Comparison of ENCODE assay signal across 30 mouse cellular contexts in genomic region chr7:81556839-81557238, GRCm38 (mm10). TPM values are rescaled to one million over a fixed set of nuclear protein-coding genes. Genes with fewer than 3 reads are reported as not detected.
"Had no signal": no experiment of that assay in that cellular context is flagged by ENCODE, and none has a peak within 500 bp of the region (broad histone marks: within the 10 kb centered on the region; RNA-seq: fewer than 3 reads in every experiment).

No protein-coding gene starts in this region.

- H3K4me2 ChIP-seq: limb, embryonic 12.5 days; limb, embryonic 15.5 days; liver, embryonic 11.5 days; midbrain, embryonic 12.5 days; midbrain, embryonic 15.5 days; neural tube, embryonic 13.5 days; stomach, embryonic 15.5 days had no signal

- H3K9ac ChIP-seq: limb, embryonic 12.5 days; limb, embryonic 15.5 days; liver, embryonic 14.5 days; liver, postnatal 0 days; midbrain, embryonic 12.5 days; midbrain, embryonic 15.5 days; neural tube, embryonic 13.5 days; stomach, embryonic 15.5 days had no signal

- H3K4me1 ChIP-seq: limb, embryonic 12.5 days; limb, embryonic 15.5 days; stomach, embryonic 15.5 days had no signal

- H3K36me3 ChIP-seq: limb, embryonic 12.5 days; limb, embryonic 15.5 days; midbrain, embryonic 12.5 days; midbrain, embryonic 15.5 days; neural tube, embryonic 13.5 days; stomach, embryonic 15.5 days had no signal

- DNase-seq: kidney, adult 18-20 months; kidney, adult 9 months; kidney, postnatal 14 days; kidney, postnatal 4 days; left cerebral cortex, postnatal 4 days; liver, postnatal 0 days; retina, postnatal 1 day; right cerebral cortex, postnatal 25 days; spleen, adult 18-20 months; thymus, postnatal 25 days had no signal

- H3K27ac ChIP-seq: limb, embryonic 12.5 days; limb, embryonic 15.5 days; liver, embryonic 14.5 days; midbrain, embryonic 12.5 days; midbrain, embryonic 15.5 days; neural tube, embryonic 13.5 days; stomach, embryonic 15.5 days had no signal

- H3K9me3 ChIP-seq: limb, embryonic 12.5 days; limb, embryonic 15.5 days; midbrain, embryonic 12.5 days; midbrain, embryonic 15.5 days; neural tube, embryonic 13.5 days; stomach, embryonic 15.5 days had no signal

- ATAC-seq: intestine, embryonic 16.5 days; liver, postnatal 0 days; midbrain, embryonic 15.5 days had no signal

- H3K27me3 ChIP-seq: limb, embryonic 12.5 days; limb, embryonic 15.5 days; midbrain, embryonic 12.5 days; midbrain, embryonic 15.5 days; neural tube, embryonic 13.5 days; stomach, embryonic 15.5 days had no signal

- H3K4me3 ChIP-seq: limb, embryonic 12.5 days; limb, embryonic 15.5 days; midbrain, embryonic 12.5 days; midbrain, embryonic 15.5 days; myocyte; neural tube, embryonic 13.5 days; stomach, embryonic 15.5 days had no signal

RNA-seq across cellular contexts. Expression of gene Fsd2, which starts 9.9 kb away (rescaled TPM):
- total RNA-seq: megakaryocyte-erythroid progenitor cell, adult 5-6 weeks had no signal

RNA-seq across cellular contexts. Expression of gene BC048679, which starts 58.8 kb away (rescaled TPM):
- total RNA-seq: layer of hippocampus, adult 18-20 months; layer of hippocampus, postnatal 14 days; left cerebral cortex, adult 8-10 months; left cerebral cortex, postnatal 14 days; left cerebral cortex, postnatal 4 days; megakaryocyte progenitor cell, adult 5-6 weeks; megakaryocyte-erythroid progenitor cell, adult 5-6 weeks; monocyte, adult 5-6 weeks; neutrophil, adult 5-6 weeks had no signal
- polyA plus RNA-seq: intestine, embryonic 16.5 days; kidney, embryonic 16.5 days; limb, embryonic 12.5 days; limb, embryonic 15.5 days; liver, embryonic 11.5 days; liver, embryonic 14.5 days; liver, postnatal 0 days; midbrain, embryonic 12.5 days; midbrain, embryonic 15.5 days; myocyte; neural tube, embryonic 13.5 days; stomach, embryonic 15.5 days; thymus, postnatal 0 days had no signal
